ENCODE assay signal across 8 mouse cellular contexts in genomic region chr17:25837076-25837410, GRCm38 (mm10). TPM values are rescaled to one million over a fixed set of nuclear protein-coding genes. Genes with fewer than 3 reads are reported as not detected.
DNase-seq lines count a peak whose midpoint lies in the region; ATAC-seq and TF ChIP-seq lines count a peak whose summit lies in the region.

TSS of gene Rhbdl1 (minus strand) at chr17:25837295.

- peak; percentile 20; the same call in 1 of the 2 replicates for ATAC-seq in intestine, embryonic 14.5 days (replicated peaks; ENCODE audit: low FRiP score, low TSS enrichment, low read depth)

- peak within 1 kb of the TSS; percentile 69 for H3K27ac ChIP-seq in cortical plate, adult 2 months (ENCODE audit: insufficient read depth, low read length)
- H3K27ac ChIP-seq in intestine, embryonic 14.5 days (ENCODE audit: low read depth) = peak within 1 kb of the TSS; percentile 19

- DNase-seq in adrenal gland, postnatal 25 days = peak; percentile 88
- DNase-seq in gastrocnemius, postnatal 14 days = peak; percentile 78
- peak; percentile 80 for DNase-seq in intestine, embryonic 14.5 days (ENCODE audit: low spot score)
- peak; percentile 82 to 89 for DNase-seq in left cerebral cortex, postnatal 10 days (ENCODE audit: extremely low spot score in 1 of 2, low spot score in 2 of 2)
- DNase-seq in lung, postnatal 4 days = peak; percentile 66 to 80
- peak; percentile 87 for DNase-seq in right cerebral cortex, postnatal 25 days
- DNase-seq in spleen, postnatal 14 days (ENCODE audit: low spot score in 2 of 2) = no peak

- H3K9ac ChIP-seq in intestine, embryonic 14.5 days (ENCODE audit: low read length) = peak within 1 kb of the TSS; percentile 37; the same call in 1 of the 2 replicates

- peak; percentile 71; the same call in 1 of the 2 replicates for TF ChIP-seq POLR2A in cortical plate, adult 2 months (IDR thresholded peaks at IDR 0.05; ENCODE audit: extremely low read depth, insufficient read depth, low read length)

- intact Hi-C loops in gastrocnemius, postnatal 14 days (cut with DNase I; ENCODE audit: low total_unique reads) = no loop called here
- intact Hi-C loops in left cerebral cortex, postnatal 10 days (cut with DNase I) = no loop called here

- H3K9me3 ChIP-seq in intestine, embryonic 14.5 days (ENCODE audit: control insufficient read depth, low read length) = no peaks in the 10 kb centered on the region

- H3K36me3 ChIP-seq in intestine, embryonic 14.5 days (ENCODE audit: control insufficient read depth, insufficient read depth, low read length) = peaks cover 49% of the 10 kb centered on the region

- no peak for TF ChIP-seq CTCF in cortical plate, adult 2 months (IDR thresholded peaks at IDR 0.05; ENCODE audit: extremely low read depth, insufficient read depth, low read length)

- under 1% methylated on average over 29 of the region's 29 CpGs for WGBS in intestine, embryonic 14.5 days

- peak within 1 kb of the TSS; percentile 51 for H3K4me3 ChIP-seq in cortical plate, adult 2 months (ENCODE audit: insufficient read depth, low read length)
- peak within 1 kb of the TSS; percentile 31 for H3K4me3 ChIP-seq in intestine, embryonic 14.5 days (ENCODE audit: low read depth, low read length)

- H3K4me1 ChIP-seq in cortical plate, adult 2 months (ENCODE audit: control insufficient read depth, insufficient read depth, low read length) = peaks cover 5% of the 10 kb centered on the region
- H3K4me1 ChIP-seq in intestine, embryonic 14.5 days (replicated peaks; ENCODE audit: control insufficient read depth, insufficient read depth, low read length) = peaks cover 24% of the 10 kb centered on the region

- no peaks in the 10 kb centered on the region for H3K27me3 ChIP-seq in intestine, embryonic 14.5 days (replicated peaks; ENCODE audit: control insufficient read depth, insufficient read depth, low read length)

- peak within 1 kb of the TSS; percentile 72 for H3K4me2 ChIP-seq in intestine, embryonic 14.5 days (ENCODE audit: low read length)

RNA-seq across cellular contexts. Expression of gene Rhbdl1, which starts in this region (rescaled TPM):
- total RNA-seq in adrenal gland, postnatal 25 days (2021) = 15.4 and 20.2 TPM in 2 replicates
- 109 and 118 TPM in 2 replicates for polyA plus RNA-seq in cortical plate, adult 2 months (2012; rRNA removed)
- 10 to 100 TPM; 11.7 to 12.0 TPM for total RNA-seq in gastrocnemius, postnatal 14 days (2021)
- polyA plus RNA-seq in intestine, embryonic 14.5 days (2014; fragmentation: Nextera tagmentation; extraction: Ambion mirVana) = 1.3 and 1.5 TPM in 2 replicates
- 10 to 100 TPM; 84.5 to 94.2 TPM for total RNA-seq in left cerebral cortex, postnatal 10 days (2021)

Comparison
In these comparisons a context has a peak if more than half of its experiments do, and no peak if none do; other contexts are left out.
1. RNA of gene Rhbdl1 (polyA plus RNA-seq): 109 to 118 TPM in cortical plate, adult 2 months; 1.3 to 1.5 TPM in intestine, embryonic 14.5 days; every median in the first group is over 10 times any median in the second.
2. DNase-seq: peak in adrenal gland, postnatal 25 days (single experiment), gastrocnemius, postnatal 14 days (single experiment), intestine, embryonic 14.5 days (single experiment), left cerebral cortex, postnatal 10 days (2 of 2), lung, postnatal 4 days (2 of 2) and right cerebral cortex, postnatal 25 days (single experiment); none in spleen, postnatal 14 days (0 of 2).